Mouse (Mus musculus): ENCODE measurements around the gene Pdcd2. TPM values are rescaled to one million over a fixed set of nuclear protein-coding genes. Genes with fewer than 3 reads are reported as not detected.

Pdcd2 gene
- polyA plus RNA-seq, 1 experiment from 2014 or later = 58.2 TPM

DNA sequence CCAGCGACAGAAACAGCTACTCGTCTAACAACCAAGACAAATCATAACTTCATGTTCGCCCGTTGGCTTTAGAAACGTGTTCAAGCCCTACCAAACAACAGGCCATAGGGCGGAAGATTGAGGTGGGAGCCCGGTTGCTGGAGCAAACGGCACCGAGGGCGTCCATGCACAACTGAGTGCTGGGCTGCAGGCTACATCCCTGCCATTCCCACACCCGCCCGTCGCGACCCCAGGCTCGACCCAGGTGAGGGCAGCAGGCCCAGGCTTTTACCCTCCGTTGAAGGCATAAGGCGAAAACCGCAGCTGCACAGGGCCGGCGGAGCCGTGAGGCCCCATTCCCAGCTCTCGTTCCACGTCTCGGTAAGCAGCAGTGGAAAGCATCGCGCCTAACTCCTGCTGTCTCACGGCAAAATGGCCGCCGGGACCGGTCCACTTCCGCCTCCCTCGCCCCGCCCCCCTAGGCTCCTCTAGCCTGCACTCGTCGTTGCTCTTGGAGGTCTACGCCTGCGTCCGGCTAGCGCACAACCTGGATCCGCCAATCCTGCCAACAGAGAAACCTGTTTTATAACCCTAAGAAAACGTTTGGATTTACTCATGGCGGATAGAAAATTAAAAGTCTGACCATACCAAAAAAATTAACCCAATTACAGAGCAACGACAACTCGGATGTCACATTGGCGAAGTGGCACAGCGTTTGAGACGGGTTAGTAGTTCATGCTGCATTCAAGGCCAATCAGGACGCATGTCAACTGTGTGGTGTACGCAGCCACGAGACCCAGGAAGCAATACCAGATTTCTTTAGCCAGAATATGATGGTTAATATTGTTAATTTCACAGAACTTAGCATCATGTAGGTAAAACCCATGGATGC lies 29.0 kb downstream of the Pdcd2 start:
- Histone ChIP-seq H3K4me1 (replicated peaks) (peaks cover 40% of the 10 kb centered on the region), H3K36me3 (peaks cover 18% of the 10 kb centered on the region), H3K4me3 (peak overlapping the region; percentile 78), H3K9ac (peak overlapping the region; percentile 72), H3K27ac (replicated peaks) (peak overlapping the region; percentile 94), H3K9me3 (no peaks in the 10 kb centered on the region), H3K4me2 (peak overlapping the region; percentile 92), H3K27me3 (no peaks in the 10 kb centered on the region)
- peak; percentile 97 for ATAC-seq (ENCODE audit: low FRiP score, low read depth)
- under 1% methylated on average over 49 of the region's 50 CpGs for WGBS

GRCm38 (mm10) chr17:15490542-15490941 lies 36.6 kb downstream of the Pdcd2 start:
- peaks cover 50% of the 10 kb centered on the region for H3K36me3 ChIP-seq
- no peak overlapping the region for H3K27ac ChIP-seq (replicated peaks)
- no peak overlapping the region for H3K9ac ChIP-seq
- H3K9me3 ChIP-seq = no peaks in the 10 kb centered on the region
- no peaks in the 10 kb centered on the region; the same call in 1 of the 2 replicates for H3K4me1 ChIP-seq (replicated peaks)
- no peak overlapping the region for H3K4me2 ChIP-seq
- no peaks in the 10 kb centered on the region for H3K27me3 ChIP-seq
- ATAC-seq (ENCODE audit: low FRiP score, low read depth) = no peak
- H3K4me3 ChIP-seq = no peak overlapping the region
- 94% methylated on average over 7 of the region's 7 CpGs for WGBS

DNA sequence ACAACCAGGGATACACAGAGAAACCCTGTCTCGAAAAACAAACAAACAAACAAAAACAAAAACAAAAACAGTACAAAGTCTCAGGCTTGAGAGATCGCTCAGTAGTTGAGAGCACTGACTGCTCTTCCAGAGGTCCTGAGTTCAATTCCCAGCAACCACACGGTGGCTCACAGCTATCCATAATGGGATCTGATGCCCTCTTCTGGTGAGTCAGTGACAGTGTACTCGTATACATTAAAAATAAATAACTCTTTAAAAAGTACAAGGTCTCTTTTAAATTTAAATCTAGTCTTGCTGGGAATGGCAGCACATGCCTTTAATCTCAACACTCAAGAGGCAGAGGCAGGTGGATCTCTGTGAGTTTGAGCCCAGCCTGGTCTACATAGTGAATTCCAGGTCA lies 54.4 kb downstream of the Pdcd2 start:
- Histone ChIP-seq H3K4me3 (no peak overlapping the region), H3K4me1 (replicated peaks) (no peaks in the 10 kb centered on the region), H3K9ac (no peak overlapping the region), H3K4me2 (no peak overlapping the region), H3K27ac (replicated peaks) (no peak overlapping the region), H3K36me3 (peaks cover 76% of the 10 kb centered on the region), H3K27me3 (no peaks in the 10 kb centered on the region), H3K9me3 (no peaks in the 10 kb centered on the region)
- WGBS = 96% methylated on average over 4 of the region's 4 CpGs
- ATAC-seq (ENCODE audit: low FRiP score, low read depth) = no peak

Other genes with a start within 250 kb of the Pdcd2 start
- gene Dll1, start 150.4 kb downstream of the Pdcd2 start, polyA plus RNA-seq (2015; fragmentation: Nextera tagmentation; extraction: Ambion mirVana) = 18.2 and 21.4 TPM in 2 replicates
- 45.0 and 45.7 TPM in 2 replicates for gene Fam120b, start 131.1 kb downstream of the Pdcd2 start, polyA plus RNA-seq (2015; fragmentation: Nextera tagmentation; extraction: Ambion mirVana)
- 229 and 241 TPM in 2 replicates for gene Psmb1, start 27.6 kb downstream of the Pdcd2 start, polyA plus RNA-seq (2015; fragmentation: Nextera tagmentation; extraction: Ambion mirVana)
- gene Tbp, start 27.4 kb downstream of the Pdcd2 start, polyA plus RNA-seq (2015; fragmentation: Nextera tagmentation; extraction: Ambion mirVana) = 53.5 and 59.6 TPM in 2 replicates
- 1.4 and 2.3 TPM in 2 replicates for gene Prdm9, start 37.1 kb upstream of the Pdcd2 start, polyA plus RNA-seq (2015; fragmentation: Nextera tagmentation; extraction: Ambion mirVana)
- gene Chd1, start 177.7 kb upstream of the Pdcd2 start, polyA plus RNA-seq (2015; fragmentation: Nextera tagmentation; extraction: Ambion mirVana) = 16.6 and 18.0 TPM in 2 replicates